Mouse (Mus musculus) kidney, postnatal 36 days (tissue): ENCODE measurements around the gene Gm49388.
A peak's percentile ranks its signal among the peaks of the same experiment; 100 is the strongest.
"Not testable (repeated sequence)": the region's sequence is repeated elsewhere in the genome, so short reads cannot be mapped to it uniquely, and the experiment has no call there.

ENCODE experiments used
- DNase-seq, 2 experiments: peaks; one replicate each; pipeline ENCODE4 v3.0.0; 2021 to 2022; ENCODE audit warnings: mixed read lengths in 2 of 2

Gene Gm49388

DNA sequence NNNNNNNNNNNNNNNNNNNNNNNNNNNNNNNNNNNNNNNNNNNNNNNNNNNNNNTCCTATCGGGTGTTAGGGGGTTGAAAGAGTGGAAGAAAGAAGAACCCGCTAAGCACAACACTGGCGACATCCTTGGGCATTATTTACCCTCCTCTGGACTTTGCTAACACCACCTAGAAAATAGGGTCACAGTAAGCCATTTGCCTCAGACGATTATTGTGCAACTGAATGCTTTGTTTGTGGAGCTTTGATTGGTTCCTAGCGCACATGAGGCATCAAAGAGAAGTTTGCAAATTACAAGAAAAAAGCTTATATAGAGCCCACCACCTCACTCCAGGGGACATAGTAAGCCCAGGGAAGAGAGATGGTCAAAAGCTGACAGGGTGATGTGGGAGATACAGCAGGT lies 23.4 kb downstream of the Gm49388 start:
- no peak for DNase-seq

GRCm38 (mm10) chr7:127809846-127810245 lies 24.4 kb downstream of the Gm49388 start:
- no peak for DNase-seq

GRCm38 (mm10) chr7:127810650-127811049 lies 25.2 kb downstream of the Gm49388 start:
- no peak for DNase-seq

DNA sequence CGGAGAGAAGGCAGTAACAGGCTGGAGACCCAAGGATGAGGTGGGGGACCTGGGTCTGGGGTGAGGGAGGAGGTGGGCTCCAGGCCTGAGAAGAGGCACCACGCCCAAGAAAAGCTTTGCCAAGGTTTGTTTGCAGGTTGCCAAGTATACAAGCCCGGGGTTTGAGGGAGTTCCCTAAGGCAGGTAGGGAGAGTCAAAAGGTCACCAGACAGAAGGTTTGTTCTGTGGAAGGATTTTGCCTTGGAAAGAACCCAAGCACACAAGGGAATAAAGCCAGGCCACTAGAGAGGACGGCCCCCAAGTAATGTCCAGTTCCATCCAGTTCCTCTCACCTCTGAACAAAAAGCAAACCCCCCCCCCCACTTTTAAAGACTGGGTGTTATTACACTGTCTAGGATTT lies 25.8 kb downstream of the Gm49388 start:
- DNase-seq: no peak

- DNase-seq: no peak
Measured at GRCm38 (mm10) chr7:127812292-127812691, 26.9 kb downstream of the Gm49388 start.

- peak in 1 of 2 experiments; percentile 24 for DNase-seq
Measured at GRCm38 (mm10) chr7:127813821-127814220, 28.4 kb downstream of the Gm49388 start.

GRCm38 (mm10) chr7:127814241-127814921 lies 29.0 kb downstream of the Gm49388 start:
- DNase-seq: peak; percentile 60 to 71

DNA sequence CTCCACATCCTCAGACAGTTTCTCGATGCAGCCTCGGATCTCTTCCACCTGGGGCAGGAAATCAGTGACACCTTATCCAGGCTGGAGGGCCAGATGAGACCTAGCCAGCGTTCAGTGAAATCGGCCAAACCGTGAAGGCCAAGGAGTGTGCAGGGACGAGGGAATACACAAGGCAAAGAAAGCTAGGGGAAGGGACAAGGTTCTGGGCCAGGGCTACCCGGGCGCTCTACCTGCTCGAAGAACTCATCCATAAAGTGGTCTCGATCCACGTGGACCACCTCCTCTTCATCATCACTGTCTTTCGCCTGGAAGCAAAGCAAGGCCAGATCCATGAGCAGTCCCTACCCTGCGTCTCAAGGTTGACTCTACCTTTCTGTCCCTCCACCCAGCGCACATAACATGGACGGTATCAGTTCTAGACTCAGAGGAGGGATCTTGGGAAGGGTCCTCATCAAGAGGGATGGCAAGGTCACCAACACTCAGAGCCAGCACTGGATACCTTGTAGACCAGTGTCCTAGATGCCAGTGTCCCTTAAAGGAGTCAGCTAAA lies 29.8 kb downstream of the Gm49388 start:
- DNase-seq: no peak

DNA sequence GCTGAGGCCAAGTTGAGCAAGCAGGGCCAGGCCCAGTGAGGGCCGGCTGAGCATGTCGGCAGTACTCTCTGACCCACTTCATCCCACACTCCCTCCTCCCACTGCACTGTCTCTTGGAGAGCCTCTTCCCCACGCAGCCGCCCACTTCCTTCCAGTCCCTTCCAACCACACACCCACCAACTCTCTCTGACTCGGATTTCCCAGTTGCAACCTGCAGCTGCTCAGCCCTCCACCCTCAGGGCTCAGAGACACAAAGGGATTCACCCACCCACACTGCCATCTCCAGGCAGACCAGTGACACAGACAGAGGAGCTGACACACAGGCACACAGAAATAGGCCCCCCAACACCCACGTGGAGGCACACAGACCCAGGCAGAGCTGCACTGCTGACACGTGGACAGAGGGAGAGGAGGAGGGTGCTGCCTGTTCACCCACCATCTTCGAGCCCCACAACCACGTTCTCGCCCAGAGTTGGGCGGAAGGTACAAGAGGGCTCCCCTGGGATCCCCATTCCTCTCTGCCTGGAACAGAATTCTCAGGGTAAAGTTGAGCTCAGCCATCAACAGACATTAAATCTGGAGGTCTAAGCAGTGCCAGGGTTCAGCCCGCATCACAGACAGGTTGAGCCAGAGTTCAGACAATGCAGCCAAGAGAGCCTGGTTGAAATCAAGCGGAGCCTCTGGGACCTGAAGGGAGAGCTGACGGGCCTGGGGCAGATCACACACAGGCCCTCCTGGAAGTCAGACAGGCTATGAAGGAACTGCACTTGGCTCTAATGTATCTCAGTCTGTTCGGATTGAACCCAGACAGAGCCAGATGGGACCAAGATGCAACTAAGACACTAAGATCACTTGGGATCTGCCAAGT lies 30.8 kb downstream of the Gm49388 start:
- peak; percentile 52 to 58 for DNase-seq

- DNase-seq: no peak
Measured at GRCm38 (mm10) chr7:127817053-127817452, 31.6 kb downstream of the Gm49388 start.

DNA sequence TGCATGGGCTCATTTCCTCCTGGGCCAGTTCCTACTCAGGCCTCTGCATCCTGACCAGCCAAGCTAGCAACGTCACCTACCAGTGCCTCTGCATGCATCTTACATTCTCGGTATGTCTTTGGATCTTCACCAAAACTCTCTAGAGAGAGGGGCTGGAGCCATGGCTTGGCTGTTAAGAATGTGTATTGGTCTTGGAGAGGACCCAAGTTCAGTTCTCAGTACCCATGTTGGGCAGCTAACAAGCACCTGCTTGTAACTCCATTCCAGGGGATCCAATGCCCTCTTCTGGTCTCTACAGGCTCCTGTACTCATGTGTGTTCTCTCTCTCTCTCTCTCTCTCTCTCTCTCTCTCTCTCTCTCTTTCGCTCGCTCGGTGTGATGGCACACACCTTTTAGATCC lies 32.4 kb downstream of the Gm49388 start:
- DNase-seq: no peak

DNA sequence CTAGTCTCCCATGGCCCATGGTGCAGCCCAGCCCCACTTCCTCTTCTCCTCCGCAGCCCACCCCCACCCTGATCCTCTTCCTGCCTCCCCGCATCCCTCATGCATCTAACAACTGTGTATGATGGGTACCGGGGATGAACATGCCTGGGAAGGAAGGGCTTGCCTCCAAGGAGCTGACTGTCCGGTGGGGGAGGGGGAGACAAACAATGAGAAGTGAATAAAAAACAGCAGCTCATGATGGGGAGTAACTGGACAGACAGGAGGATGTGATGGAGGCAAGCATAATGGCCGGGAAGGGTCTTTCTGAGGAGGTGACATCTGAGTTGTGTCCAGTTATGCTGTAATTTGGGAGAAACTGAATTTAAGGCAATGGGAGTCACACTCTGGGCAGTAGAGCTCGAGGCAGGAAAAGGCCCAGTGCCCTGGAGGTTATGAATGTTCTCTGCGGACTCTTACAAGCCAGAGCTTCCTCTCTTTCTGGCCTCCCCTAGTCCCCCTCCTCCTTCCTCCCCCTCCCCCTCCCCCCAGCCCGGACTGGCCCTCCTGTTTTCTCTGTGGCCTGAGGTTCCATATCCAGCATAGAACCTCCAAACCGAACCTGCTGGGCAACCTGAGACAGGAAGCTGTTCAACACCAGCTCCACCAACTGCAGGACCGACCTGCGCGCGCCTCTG lies 35.6 kb downstream of the Gm49388 start:
- DNase-seq: peak; percentile 21 to 34

GRCm38 (mm10) chr7:127822494-127822893 lies 37.1 kb downstream of the Gm49388 start:
- no peak for DNase-seq

DNA sequence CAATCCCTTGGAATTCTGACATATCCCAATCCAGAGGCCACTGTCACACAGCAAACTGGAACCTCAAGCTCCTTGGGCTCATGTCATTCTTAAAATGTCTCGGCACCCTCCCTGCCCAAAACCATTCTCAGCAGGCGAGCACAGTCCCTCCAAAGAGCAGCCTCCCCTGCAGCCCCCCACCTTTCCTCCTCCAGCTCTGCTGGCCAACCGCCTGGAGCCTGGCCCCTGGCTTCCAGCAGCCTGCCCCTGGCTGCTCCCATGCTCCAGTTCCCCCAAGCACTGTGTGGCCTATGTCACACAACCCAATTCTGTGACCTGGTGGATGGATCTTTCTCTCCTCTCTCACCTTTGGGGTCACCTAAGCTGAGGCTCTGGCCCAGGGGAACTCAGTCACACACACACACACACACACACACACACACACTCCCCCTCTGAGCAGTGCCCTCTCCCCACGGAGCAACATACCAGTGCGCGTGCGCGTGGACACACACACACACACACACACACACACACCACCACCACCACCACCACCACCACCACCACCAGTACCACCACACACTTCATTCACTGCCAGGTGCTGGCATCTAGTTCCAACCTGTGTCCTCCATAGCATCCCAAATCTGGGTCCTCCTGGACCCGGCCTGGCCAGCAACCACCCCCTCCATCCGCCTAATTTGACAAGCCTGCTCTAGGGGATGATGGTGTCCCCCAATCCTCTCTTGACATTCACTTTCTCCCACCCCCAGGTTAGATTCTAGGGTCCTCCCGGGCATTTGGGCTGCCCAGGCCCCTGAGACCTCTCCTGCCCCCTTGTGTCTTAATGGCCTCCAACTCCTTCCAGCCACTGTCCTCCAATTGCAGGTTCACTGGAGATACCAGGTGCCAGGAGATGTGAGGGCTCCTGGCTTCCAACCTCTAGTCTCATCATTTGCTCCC lies 38.1 kb downstream of the Gm49388 start:
- DNase-seq: no peak

DNA sequence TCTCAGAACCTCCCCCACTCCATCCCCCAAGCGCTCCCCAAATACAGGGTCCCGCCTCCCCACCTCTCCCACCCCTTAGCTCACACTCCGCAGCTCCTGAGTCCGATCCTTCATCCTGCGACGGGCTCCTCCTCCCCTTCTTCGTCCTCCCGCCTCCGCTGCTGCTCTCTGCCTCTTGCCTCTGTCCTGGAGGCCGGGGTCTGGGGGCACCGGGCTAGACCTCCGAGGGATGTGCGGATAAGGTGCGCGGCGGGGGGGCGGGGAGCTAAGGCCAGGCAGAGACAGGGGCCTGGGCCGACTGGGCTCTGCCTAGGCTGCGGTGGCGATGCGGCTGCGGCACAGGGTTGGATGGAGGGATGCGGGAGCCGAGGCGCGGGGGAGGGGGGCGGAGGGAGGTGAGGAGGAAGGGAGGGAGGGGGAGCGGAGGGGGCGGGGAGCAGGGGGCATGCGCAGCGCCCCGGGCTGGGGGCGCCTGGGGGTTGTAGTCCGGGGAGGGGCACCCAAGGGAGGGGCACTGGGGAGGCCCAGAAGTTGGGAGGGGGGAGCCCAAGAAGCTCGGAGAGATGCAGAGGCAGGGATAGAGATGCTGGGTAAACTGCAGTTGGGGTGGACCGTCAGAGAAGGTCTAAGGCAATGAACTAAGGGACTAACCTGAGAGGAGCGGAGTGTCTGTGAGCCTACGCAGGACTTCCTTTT lies 38.9 kb downstream of the Gm49388 start, which contains the start of the genes Stx4a and Stx1b:
TSS of gene Stx4a (plus strand) at position 119 of the 696 bp plus-strand sequence.
TSS of gene Stx1b (minus strand) at position 374 of the 696 bp plus-strand sequence.
- peak in 1 of 2 experiments; percentile 21 for DNase-seq

GRCm38 (mm10) chr7:127835550-127835949 lies 50.1 kb downstream of the Gm49388 start:
- DNase-seq: no peak

GRCm38 (mm10) chr7:127837473-127837872 lies 52.1 kb downstream of the Gm49388 start:
- DNase-seq: no peak

- DNase-seq: not testable (repeated sequence)
Measured at GRCm38 (mm10) chr7:127837878-127838277, 52.5 kb downstream of the Gm49388 start.

GRCm38 (mm10) chr7:127840031-127840430 lies 54.6 kb downstream of the Gm49388 start:
- DNase-seq: not testable (repeated sequence)

GRCm38 (mm10) chr7:127840886-127841285 lies 55.5 kb downstream of the Gm49388 start:
- peak; percentile 33 to 63 for DNase-seq
